Mouse (Mus musculus) liver (tissue): ENCODE results near the gene Htr6.

Experiments
- DNase-seq: peaks from one replicate; pipeline ENCODE4 v3.0.0-alpha.2; 2020; ENCODE audit warnings: mixed read lengths

The Htr6 gene

DNA sequence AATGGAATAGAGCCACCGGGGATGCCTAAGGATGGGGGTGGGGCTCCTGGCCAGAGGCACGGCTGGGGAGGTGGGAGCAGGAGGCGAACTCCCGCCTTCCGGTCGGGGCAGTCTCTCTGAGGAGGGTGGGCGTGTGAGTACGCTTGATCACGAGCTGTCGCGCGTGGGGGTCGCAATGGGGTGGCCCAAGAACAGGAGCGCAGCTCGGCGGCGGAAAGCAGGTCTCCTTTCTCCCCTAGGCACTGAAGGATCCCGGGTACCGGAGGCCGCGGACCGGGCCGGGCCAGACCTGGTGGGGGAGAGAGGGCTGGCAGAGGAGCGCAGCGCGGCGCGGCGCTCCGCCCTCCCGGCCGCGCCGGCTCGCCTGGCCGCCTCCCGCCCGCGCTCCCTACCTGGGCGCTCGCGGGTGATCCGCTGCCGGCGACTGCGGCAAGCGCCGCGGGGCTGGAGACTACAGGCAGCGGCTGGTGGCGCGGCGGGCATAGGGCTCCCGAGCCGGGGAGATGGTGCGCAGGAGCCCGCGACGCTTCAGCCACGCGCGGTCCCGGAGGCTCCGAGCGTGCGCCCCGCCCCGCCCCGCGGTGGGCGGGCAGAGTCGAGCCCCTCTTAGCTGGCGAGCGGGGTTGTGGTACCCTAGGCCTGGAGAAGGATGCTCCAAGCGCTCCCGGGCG lies at the start of gene Htr6:
Gene Htr6, minus strand, starts transcription at position 530 of the 671 bp plus-strand sequence.
- DNase-seq = no peak

DNA sequence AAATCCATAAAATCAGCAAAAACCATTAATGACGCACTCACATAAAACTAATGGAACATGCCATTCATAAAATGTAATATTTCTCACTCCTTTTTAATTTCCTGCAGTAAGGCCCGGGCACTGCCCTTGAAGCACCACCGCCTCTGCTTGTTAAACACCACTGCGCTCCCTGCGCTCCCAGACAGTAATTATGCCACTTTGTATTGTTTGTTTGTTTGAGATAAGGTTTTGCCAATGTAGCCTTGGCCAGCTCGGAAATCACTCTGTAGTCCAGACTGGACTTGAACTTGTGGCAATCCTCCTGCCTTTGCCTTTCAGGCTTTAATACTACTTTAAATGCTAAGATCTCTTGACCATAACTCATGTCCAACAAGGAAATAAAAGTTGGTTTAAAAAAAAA lies 49.6 kb upstream of the Htr6 start:
- no peak for DNase-seq

DNA sequence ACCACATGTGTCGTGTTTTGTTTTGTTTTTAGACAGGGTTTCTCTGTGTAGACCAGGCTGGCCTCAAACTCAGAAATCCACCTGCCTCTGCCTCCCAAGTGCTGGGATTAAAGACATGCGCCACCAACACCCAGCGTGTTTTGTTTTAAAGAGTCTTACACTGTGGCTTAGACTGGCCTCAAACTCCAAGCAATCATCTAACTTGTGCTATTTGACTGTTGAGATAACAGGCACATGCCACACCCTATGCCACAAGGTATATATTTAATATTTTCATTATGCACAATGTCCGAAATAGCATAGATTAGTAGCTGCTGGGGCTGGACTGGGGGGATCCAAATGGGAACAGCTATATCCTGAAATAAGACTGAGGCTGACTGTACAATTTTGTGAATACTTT lies 47.2 kb upstream of the Htr6 start:
- DNase-seq = no peak

DNA sequence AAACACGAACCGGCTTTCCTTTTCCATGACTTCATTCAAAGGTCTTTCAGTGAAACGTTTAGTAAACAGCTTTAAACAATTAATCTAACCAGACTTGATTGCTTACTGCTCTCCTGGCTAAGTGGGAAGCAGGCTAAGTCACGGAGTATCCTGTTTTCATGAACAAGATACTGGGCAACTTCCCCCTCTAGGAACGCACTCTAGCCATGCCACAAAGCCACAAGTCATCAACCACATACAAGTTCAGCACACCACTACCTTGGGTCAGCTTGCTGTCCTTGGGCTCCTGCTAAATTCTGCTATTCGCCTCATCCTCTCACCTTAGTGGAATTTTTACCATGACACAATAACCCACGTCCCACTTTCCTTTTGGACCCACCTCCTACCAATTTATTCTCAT lies 45.6 kb upstream of the Htr6 start:
- no peak for DNase-seq

DNA sequence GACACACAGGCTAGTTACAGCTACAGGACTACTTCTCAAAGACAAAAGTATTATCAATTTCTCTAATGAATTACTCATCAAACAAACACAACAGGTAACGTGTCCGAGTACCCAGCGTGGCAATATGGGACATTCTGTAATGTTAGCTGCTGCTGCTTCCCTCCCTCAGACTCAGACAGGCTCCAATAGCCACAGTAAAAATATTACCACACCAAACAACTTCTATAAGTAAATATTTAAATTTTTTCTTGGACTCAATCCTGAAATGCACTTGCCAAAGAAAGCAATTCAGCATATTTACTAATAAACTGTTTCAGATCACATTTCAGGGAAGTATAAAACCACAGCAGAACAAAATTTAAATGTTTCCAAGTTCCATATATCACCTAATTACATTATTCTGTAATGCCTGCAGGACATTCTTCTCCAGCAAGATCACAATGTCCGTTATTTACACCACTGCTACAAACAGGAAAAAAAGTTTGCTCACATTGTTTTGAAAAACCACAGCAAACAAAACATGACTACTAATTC lies 45.0 kb upstream of the Htr6 start:
- DNase-seq = no peak

DNA sequence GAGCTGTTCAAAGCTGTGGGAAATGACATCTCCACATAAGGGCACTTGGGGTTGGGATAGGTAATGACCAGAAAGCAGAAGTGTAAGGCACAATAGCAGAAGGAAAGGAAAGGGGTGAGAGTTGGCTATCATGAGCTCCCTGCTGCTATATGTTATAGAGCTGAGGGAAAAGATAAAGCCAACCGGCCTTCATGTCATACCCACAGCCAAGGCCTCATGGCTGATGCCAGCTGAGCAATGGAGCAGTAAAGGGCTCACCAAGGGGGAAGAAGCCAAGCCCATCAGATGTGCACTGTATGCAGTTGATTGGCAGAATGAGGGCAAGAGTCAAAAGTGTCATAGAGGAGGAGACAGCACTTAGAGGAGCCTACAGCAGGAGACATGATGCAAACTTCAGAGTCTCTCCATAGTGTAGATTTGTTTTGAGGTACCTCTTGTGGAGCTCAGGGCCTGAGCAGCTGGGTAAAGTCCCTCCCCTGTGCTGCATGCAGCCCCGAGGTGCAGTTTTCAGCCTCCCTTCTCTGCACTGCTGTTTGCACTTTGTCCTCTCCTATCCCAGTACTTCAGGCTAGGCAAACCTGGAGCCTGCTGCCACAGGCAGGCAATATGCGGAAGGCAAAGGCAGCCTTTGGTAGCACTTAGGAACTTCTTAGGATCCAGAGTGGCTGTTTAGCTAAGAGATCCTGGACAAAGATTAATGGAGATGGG lies 41.1 kb upstream of the Htr6 start:
- DNase-seq = peak; percentile 38

- peak; percentile 32 for DNase-seq
These were observed 40.4 kb upstream of the Htr6 start for GRCm38 (mm10) chr4:139115721-139116120.

DNA sequence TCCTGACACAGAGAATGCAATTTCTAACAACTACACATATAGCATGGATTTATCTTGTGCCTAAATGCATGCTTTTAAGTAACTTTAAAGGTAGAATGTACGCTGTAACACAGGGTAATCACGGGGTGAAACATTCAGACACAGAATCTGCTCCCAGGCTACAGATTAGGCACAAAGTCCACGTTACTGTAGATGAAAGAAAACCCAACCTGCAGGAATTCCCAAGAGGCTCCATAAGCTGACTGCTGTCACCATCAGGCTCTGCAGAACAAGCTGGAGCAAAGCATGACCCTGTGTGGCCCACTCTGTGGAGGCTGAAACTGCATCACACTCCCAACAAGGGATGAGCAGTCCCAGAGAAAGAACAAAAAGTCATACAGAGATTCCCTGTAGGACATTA lies 37.1 kb upstream of the Htr6 start:
- DNase-seq = no peak

DNA sequence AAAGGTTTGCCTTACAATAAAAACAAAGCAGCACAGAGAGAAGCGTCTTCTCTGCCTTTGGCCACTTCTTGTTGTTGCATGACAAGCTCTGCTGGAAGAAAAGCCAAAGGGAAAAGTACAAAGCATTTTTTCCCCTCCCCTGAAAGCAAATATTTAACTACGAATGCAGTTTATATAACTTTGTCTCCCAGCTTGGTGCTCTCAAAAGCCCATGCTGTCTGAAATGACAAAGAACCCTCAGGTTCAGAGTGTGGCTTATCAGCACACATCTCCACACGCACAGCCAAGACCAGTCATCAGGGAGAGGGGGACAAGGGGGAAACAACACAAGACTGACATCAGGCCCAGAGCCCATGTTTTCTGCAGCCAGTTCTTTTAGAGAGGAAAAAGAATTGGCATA lies 36.1 kb upstream of the Htr6 start:
- DNase-seq = no peak

DNA sequence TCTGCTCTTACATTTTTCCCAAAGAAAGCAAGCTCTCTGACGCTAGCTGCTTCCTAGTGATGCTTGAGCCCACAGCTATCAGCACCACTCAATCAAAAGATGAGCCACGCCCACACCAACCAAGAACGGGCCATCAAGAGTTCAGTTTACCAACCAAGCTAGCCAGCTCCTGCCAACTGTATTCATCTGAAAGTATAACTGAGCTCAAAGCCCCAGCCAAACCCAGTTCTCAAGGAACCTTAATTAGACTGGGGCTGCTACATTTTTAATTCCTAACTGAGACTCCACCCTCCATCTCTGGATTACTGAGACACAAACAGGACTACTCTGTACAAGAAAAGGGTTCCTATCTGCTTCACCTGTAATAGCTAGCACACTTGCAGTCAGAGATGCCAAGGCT lies 35.5 kb upstream of the Htr6 start:
- no peak for DNase-seq

GRCm38 (mm10) chr4:139105453-139105852 lies 30.1 kb upstream of the Htr6 start:
- no peak for DNase-seq

DNA sequence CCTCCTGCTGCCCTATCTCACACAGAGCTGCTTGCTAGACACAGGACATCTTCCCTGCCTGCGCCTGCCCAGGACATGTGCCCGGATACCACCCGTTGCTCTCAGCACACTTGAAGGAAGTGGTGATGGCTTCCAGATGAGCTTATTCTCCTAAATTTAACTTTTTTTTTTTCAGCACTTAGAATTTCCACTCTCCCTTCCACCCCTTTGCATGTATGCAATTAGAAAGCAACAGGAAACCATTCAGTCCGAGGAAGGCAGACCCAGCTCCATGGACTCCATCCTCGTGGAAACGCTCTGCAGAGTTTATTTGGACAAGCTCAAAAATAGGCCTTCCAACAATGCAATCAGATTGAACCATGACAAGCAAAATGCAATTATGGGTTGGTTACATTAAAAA lies 26.2 kb upstream of the Htr6 start:
- no peak for DNase-seq

GRCm38 (mm10) chr4:139100326-139100725 lies 25.0 kb upstream of the Htr6 start:
- DNase-seq = no peak

GRCm38 (mm10) chr4:139096201-139096600 lies 20.8 kb upstream of the Htr6 start:
- no peak for DNase-seq

- no peak for DNase-seq
These were observed 20.0 kb upstream of the Htr6 start for GRCm38 (mm10) chr4:139095406-139095805.

DNA sequence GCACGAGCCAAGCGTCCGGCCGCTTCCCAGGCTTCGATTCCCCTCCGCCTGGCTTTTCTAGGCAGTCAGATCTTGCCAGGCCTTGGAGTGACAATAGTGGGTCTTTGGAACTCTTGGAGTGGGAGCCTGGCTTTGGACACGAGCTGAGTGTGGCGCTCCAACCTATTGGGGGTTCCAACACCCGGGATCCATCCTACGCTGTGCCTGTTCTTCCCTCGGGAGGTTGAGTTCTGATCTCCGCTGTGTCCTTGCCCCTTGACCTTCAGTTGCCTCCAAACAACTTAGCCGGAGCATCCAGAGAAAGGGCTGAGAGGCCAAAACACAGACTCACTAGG lies 17.8 kb upstream of the Htr6 start:
- no peak for DNase-seq

GRCm38 (mm10) chr4:139092356-139093195 lies 17.2 kb upstream of the Htr6 start, which contains the start of gene Nbl1:
Gene Nbl1 (minus strand): TSS chr4:139092993.
- DNase-seq = peak; percentile 42

DNA sequence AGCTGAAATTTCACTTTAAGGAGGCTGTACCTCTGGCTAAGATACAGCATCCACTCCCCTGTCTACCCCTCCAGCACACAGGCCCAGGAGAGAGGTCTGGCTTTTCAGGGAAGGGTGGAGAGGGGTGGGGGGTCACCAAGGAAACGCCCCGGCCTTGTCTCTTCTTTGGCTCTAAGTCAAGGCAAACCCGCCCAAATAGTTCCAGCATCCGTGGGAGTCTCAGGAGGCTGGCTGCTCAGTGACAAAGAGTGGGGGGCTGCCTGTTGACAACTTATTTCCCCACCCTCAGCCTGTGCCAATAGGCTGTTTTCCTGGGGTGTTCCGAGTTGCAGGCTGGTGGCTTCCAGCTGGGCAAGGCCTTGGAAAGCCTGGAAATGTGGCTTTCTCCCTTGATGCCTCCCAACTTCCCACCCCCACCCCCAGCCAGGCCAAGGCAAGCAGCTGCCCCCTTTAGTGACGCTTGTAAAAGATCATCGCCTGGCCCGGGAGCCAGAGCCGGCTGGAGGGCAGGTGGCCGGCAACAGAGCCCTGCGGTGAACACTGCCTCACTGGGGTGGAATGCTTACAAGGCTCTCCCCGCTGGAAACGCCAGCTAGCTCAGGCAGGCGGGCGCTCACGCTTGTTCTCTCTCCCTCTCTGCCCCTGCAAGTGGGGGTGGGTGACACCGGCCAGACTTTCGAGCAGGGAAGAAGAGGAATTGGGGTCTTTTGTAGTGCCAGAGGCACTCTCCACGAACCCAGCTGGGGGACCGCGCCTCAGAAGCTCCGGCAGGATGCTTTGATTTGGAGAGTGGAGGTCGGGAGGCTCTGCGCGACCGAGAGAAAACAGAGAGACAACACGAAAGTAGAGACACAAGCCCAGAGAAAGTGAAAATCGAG lies 16.3 kb upstream of the Htr6 start:
- no peak for DNase-seq

DNA sequence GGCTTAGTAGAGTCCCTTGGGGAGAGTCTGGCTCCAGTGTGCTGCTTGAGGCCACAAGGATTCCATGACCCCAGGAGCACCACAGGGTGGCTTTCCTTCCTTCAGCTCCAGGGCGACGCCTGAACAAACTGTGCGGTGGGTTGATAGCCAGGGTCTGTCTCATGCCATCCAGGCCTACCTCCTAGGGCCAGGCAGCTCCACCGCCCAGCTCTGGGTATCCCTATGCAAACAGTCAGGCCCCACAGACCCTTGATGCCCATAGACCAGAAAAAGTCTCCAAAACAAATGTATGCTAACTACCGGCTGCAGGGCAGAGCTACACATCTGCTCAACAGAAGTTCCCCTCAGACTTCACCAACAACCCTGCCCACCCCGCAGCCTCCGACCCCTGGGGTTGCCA lies 15.7 kb upstream of the Htr6 start:
- no peak for DNase-seq

DNA sequence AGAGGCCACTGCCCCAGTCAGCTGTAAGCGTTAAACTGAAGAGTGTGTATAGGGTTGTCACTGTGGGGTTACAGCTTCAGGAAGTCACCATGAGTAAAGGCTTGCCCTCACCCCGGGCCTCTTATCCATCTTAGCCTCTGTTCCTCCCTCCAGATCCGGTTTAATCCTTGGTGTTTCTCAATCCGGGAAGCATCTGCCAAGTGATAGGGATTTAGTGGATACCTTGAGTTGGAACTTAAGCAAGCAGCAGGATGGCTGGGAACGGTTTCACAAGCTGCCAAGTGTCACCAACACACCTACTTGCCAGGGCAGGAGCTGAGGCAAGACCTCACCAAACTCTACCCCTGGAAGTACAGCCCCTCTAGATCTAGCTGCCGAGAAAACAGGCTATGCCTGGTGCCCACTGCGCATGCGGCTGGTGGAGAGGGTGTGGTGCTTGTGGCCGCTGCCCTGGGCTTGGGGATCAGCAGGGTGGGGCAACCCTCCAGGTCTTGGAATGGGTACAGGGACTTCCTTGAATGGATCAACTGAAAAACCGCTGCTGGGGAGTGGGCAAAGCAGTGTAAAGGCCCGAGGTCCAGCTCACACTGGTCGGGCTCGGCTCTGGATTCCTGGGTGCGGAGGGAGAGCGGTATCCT lies 15.1 kb upstream of the Htr6 start:
- no peak for DNase-seq

- DNase-seq = no peak
These were observed 13.8 kb upstream of the Htr6 start for GRCm38 (mm10) chr4:139088982-139089671.
